Mouse (Mus musculus): ENCODE measurements around the gene Cacna1c.

Cacna1c gene

GRCm38 (mm10) chr6:118680814-118681213 is 515.4 kb downstream of the Cacna1c start:
- no peak for DNase-seq (ENCODE audit: low spot score in 2 of 2)

GRCm38 (mm10) chr6:118678031-118678430 is 518.2 kb downstream of the Cacna1c start:
- DNase-seq (ENCODE audit: low spot score in 2 of 2): no peak

GRCm38 (mm10) chr6:118677306-118677705 is 518.9 kb downstream of the Cacna1c start:
- DNase-seq (ENCODE audit: low spot score in 2 of 2): no peak

GRCm38 (mm10) chr6:118674781-118675180 is 521.4 kb downstream of the Cacna1c start:
- no peak for DNase-seq (ENCODE audit: low spot score in 2 of 2)

GRCm38 (mm10) chr6:118673974-118674695 is 522.1 kb downstream of the Cacna1c start:
- no peak for DNase-seq (ENCODE audit: low spot score in 2 of 2)

- DNase-seq (ENCODE audit: low spot score in 2 of 2): no peak
Observed at GRCm38 (mm10) chr6:118653331-118653730, 542.9 kb downstream of the Cacna1c start.

GRCm38 (mm10) chr6:118649121-118649783 is 547.0 kb downstream of the Cacna1c start:
- DNase-seq (ENCODE audit: low spot score in 2 of 2): no peak

GRCm38 (mm10) chr6:118646265-118647061 is 549.8 kb downstream of the Cacna1c start:
- peak in 1 of 2 experiments; percentile 72 for DNase-seq (ENCODE audit: low spot score in 2 of 2)

GRCm38 (mm10) chr6:118644866-118645265 is 551.4 kb downstream of the Cacna1c start:
- no peak for DNase-seq (ENCODE audit: low spot score in 2 of 2)

GRCm38 (mm10) chr6:118643541-118643940 is 552.7 kb downstream of the Cacna1c start:
- no peak for DNase-seq (ENCODE audit: low spot score in 2 of 2)

- DNase-seq (ENCODE audit: low spot score in 2 of 2): no peak
Observed at GRCm38 (mm10) chr6:118641671-118642325, 554.4 kb downstream of the Cacna1c start.

GRCm38 (mm10) chr6:118639816-118640215 is 556.4 kb downstream of the Cacna1c start:
- DNase-seq (ENCODE audit: low spot score in 2 of 2): no peak

- DNase-seq (ENCODE audit: low spot score in 2 of 2): no peak
Observed at GRCm38 (mm10) chr6:118638911-118639310, 557.3 kb downstream of the Cacna1c start.

GRCm38 (mm10) chr6:118632491-118632890 is 563.7 kb downstream of the Cacna1c start:
- no peak for DNase-seq (ENCODE audit: low spot score in 2 of 2)

GRCm38 (mm10) chr6:118630006-118630405 is 566.2 kb downstream of the Cacna1c start:
- DNase-seq (ENCODE audit: low spot score in 2 of 2): no peak

- DNase-seq (ENCODE audit: low spot score in 2 of 2): no peak
Observed at GRCm38 (mm10) chr6:118626246-118626645, 570.0 kb downstream of the Cacna1c start.

GRCm38 (mm10) chr6:118623609-118624008 is 572.6 kb downstream of the Cacna1c start:
- no peak for DNase-seq (ENCODE audit: low spot score in 2 of 2)

GRCm38 (mm10) chr6:118621866-118622265 is 574.4 kb downstream of the Cacna1c start:
- DNase-seq (ENCODE audit: low spot score in 2 of 2): no peak

GRCm38 (mm10) chr6:118621406-118621805 is 574.8 kb downstream of the Cacna1c start:
- no peak for DNase-seq (ENCODE audit: low spot score in 2 of 2)

- DNase-seq (ENCODE audit: low spot score in 2 of 2): no peak
Observed at GRCm38 (mm10) chr6:118608906-118609305, 587.3 kb downstream of the Cacna1c start.

- DNase-seq (ENCODE audit: low spot score in 2 of 2): no peak
Observed at GRCm38 (mm10) chr6:118605974-118606373, 590.2 kb downstream of the Cacna1c start.

GRCm38 (mm10) chr6:118603825-118604224 is 592.4 kb downstream of the Cacna1c start:
- no peak for DNase-seq (ENCODE audit: low spot score in 2 of 2)

Measured in frontal cortex, postnatal 10 days (tissue).